Mouse (Mus musculus): ENCODE data around the gene Gapdh. TPM values are rescaled to one million over a fixed set of nuclear protein-coding genes. Genes with fewer than 3 reads are reported as not detected.

Gene Gapdh
- polyA plus RNA-seq, 1 experiment from 2014 or later: 2,102 TPM

DNA sequence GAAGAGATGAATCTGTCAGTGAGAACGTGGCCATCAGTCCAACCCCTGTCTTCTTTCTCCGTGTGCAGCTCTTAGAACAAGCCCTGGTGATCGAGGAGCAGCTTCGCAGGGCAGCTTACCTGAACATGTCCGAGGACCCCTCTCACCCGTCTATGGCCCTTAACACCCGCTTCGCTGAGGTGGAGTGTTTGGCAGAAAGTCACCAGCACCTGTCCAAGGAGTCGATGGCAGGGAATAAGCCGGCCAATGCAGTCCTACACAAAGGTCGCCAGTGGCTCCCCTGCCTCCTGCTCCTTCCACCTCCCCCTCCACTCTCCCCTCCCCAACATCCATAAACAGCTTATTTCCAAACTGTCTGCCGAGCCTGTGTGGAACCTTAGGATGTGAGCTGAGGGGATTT, 37.5 kb downstream of the Gapdh start:
- H3K4me2 ChIP-seq (replicated peaks; ENCODE audit: low read depth, low read length): no peak overlapping the region
- WGBS: 88% methylated on average over 12 of the region's 12 CpGs
- no peak overlapping the region for H3K4me3 ChIP-seq (ENCODE audit: low read length)
- no peak overlapping the region for H3K9ac ChIP-seq (replicated peaks; ENCODE audit: low read length)
- no peak overlapping the region for H3K27ac ChIP-seq (ENCODE audit: low read length)
- peaks cover 16% of the 10 kb centered on the region for H3K4me1 ChIP-seq (ENCODE audit: insufficient read depth, low read length)
- H3K27me3 ChIP-seq (ENCODE audit: insufficient read depth, low read length): no peaks in the 10 kb centered on the region
- no peak for ATAC-seq (ENCODE audit: low FRiP score, low TSS enrichment)
- no peaks in the 10 kb centered on the region for H3K9me3 ChIP-seq (ENCODE audit: low read length)
- H3K36me3 ChIP-seq (ENCODE audit: insufficient read depth, low read length): peaks cover 65% of the 10 kb centered on the region

DNA sequence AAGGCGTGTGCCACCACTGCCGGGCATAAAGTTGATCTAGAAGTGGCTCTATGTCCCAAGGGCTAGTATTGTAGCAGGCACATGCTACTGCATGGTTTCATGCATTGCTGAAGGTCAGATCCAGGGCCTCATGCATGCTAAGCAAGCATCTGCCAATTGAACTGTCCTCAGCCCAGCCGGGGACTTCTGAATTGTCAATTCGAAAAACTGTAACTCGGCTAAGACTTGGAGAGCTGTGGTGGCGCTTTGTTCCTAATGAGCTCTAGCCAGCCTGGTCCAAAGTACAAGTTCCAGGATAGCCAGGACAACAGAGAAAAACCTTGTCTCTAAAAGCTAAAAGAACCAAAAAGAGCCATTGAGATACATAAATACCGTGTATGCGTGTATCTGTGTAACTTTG, 46.9 kb downstream of the Gapdh start:
- peaks cover 93% of the 10 kb centered on the region for H3K36me3 ChIP-seq (ENCODE audit: insufficient read depth, low read length)
- WGBS: 90% methylated on average over 8 of the region's 8 CpGs

DNA sequence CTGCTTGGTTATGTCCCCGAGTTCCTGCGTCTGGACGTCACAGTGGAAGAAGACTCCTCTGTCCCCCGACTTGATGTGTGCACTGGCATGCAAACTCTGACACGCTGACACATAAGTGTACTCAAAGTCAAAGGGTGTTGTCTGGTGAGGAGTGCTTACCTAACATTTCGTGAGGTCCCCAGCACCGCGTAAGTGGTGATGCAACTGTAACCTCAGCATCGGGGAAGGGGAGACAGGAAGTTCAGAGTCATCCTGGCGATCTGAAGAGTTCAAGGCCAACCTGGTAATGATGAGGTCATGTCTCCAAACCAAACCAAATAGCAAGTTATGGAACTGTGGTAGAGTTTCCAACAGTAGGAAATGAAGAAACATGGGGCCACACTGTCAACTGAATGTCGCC, 53.7 kb downstream of the Gapdh start:
- Histone ChIP-seq H3K9me3 (ENCODE audit: low read length) (no peaks in the 10 kb centered on the region; the same call in 1 of the 2 replicates), H3K4me2 (replicated peaks; ENCODE audit: low read depth, low read length) (no peak overlapping the region), H3K27ac (ENCODE audit: low read length) (no peak overlapping the region), H3K9ac (replicated peaks; ENCODE audit: low read length) (no peak overlapping the region), H3K36me3 (ENCODE audit: insufficient read depth, low read length) (peaks cover 94% of the 10 kb centered on the region), H3K4me1 (ENCODE audit: insufficient read depth, low read length) (no peaks in the 10 kb centered on the region), H3K27me3 (ENCODE audit: insufficient read depth, low read length) (no peaks in the 10 kb centered on the region), H3K4me3 (ENCODE audit: low read length) (no peak overlapping the region)
- 92% methylated on average over 11 of the region's 11 CpGs for WGBS
- no peak for ATAC-seq (ENCODE audit: low FRiP score, low TSS enrichment)

More for the DNA sequence above, 46.9 kb downstream of the Gapdh start:
- H3K9ac ChIP-seq (replicated peaks; ENCODE audit: low read length): no peak overlapping the region
- H3K9me3 ChIP-seq (ENCODE audit: low read length): no peaks in the 10 kb centered on the region
- H3K27ac ChIP-seq (ENCODE audit: low read length): no peak overlapping the region
- no peaks in the 10 kb centered on the region for H3K27me3 ChIP-seq (ENCODE audit: insufficient read depth, low read length)
- H3K4me3 ChIP-seq (ENCODE audit: low read length): no peak overlapping the region
- no peak for ATAC-seq (ENCODE audit: low FRiP score, low TSS enrichment)
- no peaks in the 10 kb centered on the region for H3K4me1 ChIP-seq (ENCODE audit: insufficient read depth, low read length)
- no peak overlapping the region for H3K4me2 ChIP-seq (replicated peaks; ENCODE audit: low read depth, low read length)

Small RNA genes within 50 kb of the gene (microRNA-seq; reads per million reads assigned to microRNA genes)
- 1.4 reads per million for gene Mir3098

Other genes with a start within 250 kb of the Gapdh start
- gene Ptms, start 246.4 kb downstream of the Gapdh start, polyA plus RNA-seq (2015; fragmentation: Nextera tagmentation; extraction: Ambion mirVana): 269 and 274 TPM in 2 replicates
- gene Mlf2, start 235.1 kb downstream of the Gapdh start, polyA plus RNA-seq (2015; fragmentation: Nextera tagmentation; extraction: Ambion mirVana): 366 and 380 TPM in 2 replicates
- 178 and 179 TPM in 2 replicates for gene Cops7a, start 200.9 kb downstream of the Gapdh start, polyA plus RNA-seq (2015; fragmentation: Nextera tagmentation; extraction: Ambion mirVana)
- gene Pianp, start 169.8 kb downstream of the Gapdh start, polyA plus RNA-seq (2015; fragmentation: Nextera tagmentation; extraction: Ambion mirVana): 2.1 and 2.3 TPM in 2 replicates
- 13.7 and 14.7 TPM in 2 replicates for gene Zfp384, start 157.3 kb downstream of the Gapdh start, polyA plus RNA-seq (2015; fragmentation: Nextera tagmentation; extraction: Ambion mirVana)
- gene Ing4, start 126.7 kb downstream of the Gapdh start, polyA plus RNA-seq (2015; fragmentation: Nextera tagmentation; extraction: Ambion mirVana): 152 and 158 TPM in 2 replicates
- gene Acrbp, start 116.8 kb downstream of the Gapdh start, polyA plus RNA-seq (2015; fragmentation: Nextera tagmentation; extraction: Ambion mirVana): 16.3 and 20.4 TPM in 2 replicates
- gene Lpar5, start 98.5 kb downstream of the Gapdh start, polyA plus RNA-seq (2015; fragmentation: Nextera tagmentation; extraction: Ambion mirVana): 0.30 and 0.60 TPM in 2 replicates
- 72.0 and 80.4 TPM in 2 replicates for gene Chd4, start 70.5 kb downstream of the Gapdh start, polyA plus RNA-seq (2015; fragmentation: Nextera tagmentation; extraction: Ambion mirVana)
- gene Nop2, start 34.6 kb downstream of the Gapdh start, polyA plus RNA-seq (2015; fragmentation: Nextera tagmentation; extraction: Ambion mirVana): 68.6 and 69.3 TPM in 2 replicates
- 7.9 and 8.7 TPM in 2 replicates for gene Iffo1, start 21.2 kb downstream of the Gapdh start, polyA plus RNA-seq (2015; fragmentation: Nextera tagmentation; extraction: Ambion mirVana)
- 151 and 163 TPM in 2 replicates for gene Ncapd2, start 25.2 kb upstream of the Gapdh start, polyA plus RNA-seq (2015; fragmentation: Nextera tagmentation; extraction: Ambion mirVana)
- 213 and 228 TPM in 2 replicates for gene Mrpl51, start 25.3 kb upstream of the Gapdh start, polyA plus RNA-seq (2015; fragmentation: Nextera tagmentation; extraction: Ambion mirVana)
- gene Vamp1, start 49.1 kb upstream of the Gapdh start, polyA plus RNA-seq (2015; fragmentation: Nextera tagmentation; extraction: Ambion mirVana): 7.5 and 7.7 TPM in 2 replicates
- 7.4 and 8.2 TPM in 2 replicates for gene Tapbpl, start 65.4 kb upstream of the Gapdh start, polyA plus RNA-seq (2015; fragmentation: Nextera tagmentation; extraction: Ambion mirVana)
- gene Cd27, start 70.5 kb upstream of the Gapdh start, polyA plus RNA-seq (2015; fragmentation: Nextera tagmentation; extraction: Ambion mirVana): 2.1 and 2.5 TPM in 2 replicates
- 0.19 and 0.65 TPM in 2 replicates for gene Tuba3a, start 119.6 kb upstream of the Gapdh start, polyA plus RNA-seq (2015; fragmentation: Nextera tagmentation; extraction: Ambion mirVana)
- gene Ltbr, start 147.4 kb upstream of the Gapdh start, polyA plus RNA-seq (2015; fragmentation: Nextera tagmentation; extraction: Ambion mirVana): 71.6 and 73.7 TPM in 2 replicates
- 7.5 and 7.7 TPM in 2 replicates for gene Scnn1a, start 154.2 kb upstream of the Gapdh start, polyA plus RNA-seq (2015; fragmentation: Nextera tagmentation; extraction: Ambion mirVana)
- gene Tnfrsf1a, start 182.9 kb upstream of the Gapdh start, polyA plus RNA-seq (2015; fragmentation: Nextera tagmentation; extraction: Ambion mirVana): 91.0 and 93.2 TPM in 2 replicates
- 4.9 and 6.0 TPM in 2 replicates for gene Plekhg6, start 214.3 kb upstream of the Gapdh start, polyA plus RNA-seq (2015; fragmentation: Nextera tagmentation; extraction: Ambion mirVana)

All from kidney, embryonic 16.5 days (tissue).